Mouse (Mus musculus) midbrain, embryonic 15.5 days (tissue): ENCODE measurements around the gene Ccdc159. TPM values are rescaled to one million over a fixed set of nuclear protein-coding genes. Genes with fewer than 3 reads are reported as not detected.

ENCODE experiments used
- ATAC-seq: fragments of 200-750 bp; cut with Nextera tagmentation; replicated peaks from 2 replicates; pipeline ENCODE4 v1.8.0; 2017; ENCODE audit warnings: moderate TSS enrichment
- H3K27ac ChIP-seq: fragments of 300-500 bp; sonication (generic); 2 replicates; pipeline ENCODE4 v1.5.1; 2015; ENCODE audit warnings: mild to moderate bottlenecking, inconsistent platforms
- H3K27me3 ChIP-seq: fragments of 300-500 bp; sonication (generic); replicated peaks from 2 replicates; pipeline ENCODE4 v1.6.1; 2015; ENCODE audit warnings: inconsistent platforms
- H3K36me3 ChIP-seq: fragments of 300-500 bp; sonication (generic); replicated peaks from 2 replicates; pipeline ENCODE4 v1.6.1; 2015; ENCODE audit warnings: inconsistent platforms
- H3K4me1 ChIP-seq: fragments of 300-500 bp; sonication (generic); 2 replicates; pipeline ENCODE4 v1.6.1; 2015; ENCODE audit warnings: inconsistent platforms
- H3K4me2 ChIP-seq: fragments of 300-500 bp; sonication (generic); 2 replicates; pipeline ENCODE4 v1.6.1; 2015; ENCODE audit warnings: inconsistent platforms, mild to moderate bottlenecking, moderate library complexity
- H3K4me3 ChIP-seq: fragments of 300-500 bp; sonication (generic); 2 replicates; pipeline ENCODE4 v1.5.1; 2015; ENCODE audit warnings: mild to moderate bottlenecking, inconsistent platforms
- H3K9ac ChIP-seq: fragments of 300-500 bp; sonication (generic); 2 replicates; pipeline ENCODE4 v1.6.1; 2015; ENCODE audit warnings: mild to moderate bottlenecking, inconsistent platforms
- H3K9me3 ChIP-seq: fragments of 300-500 bp; sonication (generic); 2 replicates; pipeline ENCODE4 v1.6.1; 2016; ENCODE audit warnings: inconsistent platforms
- WGBS: fragments of 180-500 bp; shearing (Covaris S2); methylation state at CpG from one replicate; pipeline ENCODE4 v1.1.7; 2015; ENCODE audit warnings: mixed read lengths; 5-methylcytosine and 5-hydroxymethylcytosine counted together
- polyA plus RNA-seq: library from polyadenylated mRNA; unstranded; fragments of >200 nt; fragmentation: Nextera tagmentation; extraction: Ambion mirVana; gene quantifications from 2 replicates; pipeline ENCODE4 v1.2.1, GENCODE M21; 2015

The Ccdc159 gene
- polyA plus RNA-seq, 1 experiment from 2014 or later: 14.1 TPM

DNA sequence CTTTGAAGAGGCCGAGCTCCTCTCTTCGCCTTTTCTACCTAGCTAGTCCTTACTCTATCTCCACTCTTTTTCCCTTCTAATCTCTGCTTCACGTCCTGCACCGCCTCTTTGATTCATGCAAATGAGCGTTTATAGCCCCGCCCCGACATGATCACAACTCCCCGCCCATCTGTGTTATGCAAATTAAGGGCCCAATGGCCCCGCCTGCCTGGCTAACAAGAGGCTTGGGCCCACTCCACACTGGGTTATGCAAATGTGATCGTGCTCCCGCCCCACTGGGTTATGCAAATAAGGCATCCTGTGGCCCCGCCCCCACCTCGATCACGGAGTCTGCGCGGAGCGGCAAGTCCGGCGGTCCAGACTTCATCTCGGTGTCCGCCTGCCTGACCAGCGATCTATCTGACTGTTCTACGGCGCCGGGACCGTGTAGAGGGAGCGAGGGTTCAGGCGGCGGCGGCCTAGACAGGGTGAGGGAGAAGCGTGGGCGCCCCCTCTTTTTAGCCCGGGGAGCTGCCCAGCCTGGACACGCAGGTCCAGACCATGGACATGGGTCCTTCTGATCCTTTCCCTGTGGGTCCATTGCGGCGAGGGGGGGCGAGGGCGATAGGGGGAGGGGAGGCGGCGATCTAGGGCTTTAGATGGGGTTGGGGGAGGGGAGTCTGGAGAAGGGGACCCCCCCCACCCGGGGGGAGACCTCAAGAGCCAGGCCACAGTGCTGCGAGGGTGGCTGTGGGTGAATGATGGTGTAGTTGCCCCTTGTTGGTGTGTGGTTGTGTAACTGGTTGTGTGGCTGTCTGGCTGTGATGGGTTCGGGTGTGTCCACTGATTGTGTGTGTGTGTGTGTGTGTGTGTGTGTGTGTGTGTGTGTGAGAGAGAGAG lies 9.7 kb downstream of the Ccdc159 start, which contains the start of gene Plppr2:
Gene Plppr2 (plus strand): TSS at position 342 of the 879 bp plus-strand sequence.
- no peaks in the 10 kb centered on the region for H3K9me3 ChIP-seq
- under 1% methylated on average over 38 of the region's 43 CpGs for WGBS
- peak within 1 kb of the TSS; percentile 93 for H3K4me3 ChIP-seq
- peaks cover 10% of the 10 kb centered on the region; the same call in 1 of the 2 replicates for H3K36me3 ChIP-seq
- peak within 1 kb of the TSS; percentile 65 for H3K4me2 ChIP-seq
- peaks cover 26% of the 10 kb centered on the region for H3K4me1 ChIP-seq
- no peaks in the 10 kb centered on the region for H3K27me3 ChIP-seq
- peak within 1 kb of the TSS; percentile 89 for H3K27ac ChIP-seq
- H3K9ac ChIP-seq: peak within 1 kb of the TSS; percentile 81
- peak; percentile 91 for ATAC-seq

DNA sequence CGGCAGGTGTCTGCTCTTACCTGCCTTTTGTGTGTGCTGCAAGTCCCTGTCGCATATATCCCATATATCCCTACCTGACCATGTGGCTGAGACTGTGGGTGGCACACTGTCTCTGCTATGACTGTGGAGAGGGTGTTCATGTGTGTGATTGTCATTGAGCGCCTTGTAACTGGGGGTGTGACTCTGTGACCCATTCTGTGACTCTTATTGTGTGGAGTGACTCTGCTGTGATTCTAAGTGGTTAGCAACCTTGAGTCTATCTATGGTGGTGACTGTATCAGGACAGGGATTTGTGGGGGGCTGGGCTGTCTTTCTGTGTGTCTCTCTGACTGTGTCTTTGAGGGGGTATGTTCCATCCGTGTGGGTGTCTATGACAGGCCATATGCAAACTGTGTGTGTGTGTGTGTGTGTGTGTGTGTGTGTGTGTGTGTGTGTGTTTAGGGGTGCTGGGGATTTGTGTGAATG lies 10.5 kb downstream of the Ccdc159 start:
- WGBS: 55% methylated on average over 4 of the region's 4 CpGs
- Histone ChIP-seq H3K4me1 (peaks cover 26% of the 10 kb centered on the region), H3K36me3 (peaks cover 10% of the 10 kb centered on the region; the same call in 1 of the 2 replicates), H3K9ac (peak overlapping the region; percentile 81), H3K27me3 (no peaks in the 10 kb centered on the region), H3K4me2 (peak overlapping the region; percentile 65), H3K9me3 (no peaks in the 10 kb centered on the region), H3K4me3 (peak overlapping the region; percentile 93), H3K27ac (peak overlapping the region; percentile 89; the same call in 1 of the 2 replicates)
- ATAC-seq: peak; percentile 33

- WGBS: 80% methylated on average over 4 of the region's 4 CpGs
- ATAC-seq: peak; percentile 1; the same call in 1 of the 2 replicates
- H3K9ac ChIP-seq: peak overlapping the region; percentile 81; the same call in 1 of the 2 replicates
These were observed 11.1 kb downstream of the Ccdc159 start for GRCm38 (mm10) chr9:21938234-21938855.

DNA sequence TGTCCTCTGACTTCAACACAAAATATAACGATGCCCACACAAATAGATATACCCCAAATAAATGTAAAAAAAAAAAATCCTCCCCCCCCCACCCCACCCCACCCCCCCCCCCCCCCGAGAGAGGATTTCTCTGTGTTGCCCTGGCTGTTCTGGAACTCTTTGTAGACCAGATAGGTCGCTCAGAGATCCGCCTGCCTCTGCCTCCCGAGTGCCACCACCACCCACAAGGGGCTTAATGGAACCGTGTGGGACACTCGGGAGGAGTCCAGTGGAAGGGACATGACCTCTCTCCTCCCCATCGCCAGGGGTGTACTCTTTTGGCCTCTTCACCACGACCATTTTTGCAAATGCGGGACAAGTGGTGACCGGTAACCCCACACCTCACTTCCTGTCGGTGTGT lies 15.8 kb downstream of the Ccdc159 start:
- H3K9ac ChIP-seq: no peak overlapping the region
- peaks cover 10% of the 10 kb centered on the region; the same call in 1 of the 2 replicates for H3K36me3 ChIP-seq
- no peaks in the 10 kb centered on the region for H3K9me3 ChIP-seq
- H3K4me3 ChIP-seq: no peak overlapping the region
- no peak for ATAC-seq
- H3K27me3 ChIP-seq: no peaks in the 10 kb centered on the region
- H3K4me2 ChIP-seq: no peak overlapping the region
- peaks cover 14% of the 10 kb centered on the region for H3K4me1 ChIP-seq
- 76% methylated on average over 12 of the region's 12 CpGs for WGBS
- no peak overlapping the region for H3K27ac ChIP-seq

More at GRCm38 (mm10) chr9:21938234-21938855, 11.1 kb downstream of the Ccdc159 start:
- peaks cover 26% of the 10 kb centered on the region for H3K4me1 ChIP-seq
- H3K9me3 ChIP-seq: no peaks in the 10 kb centered on the region
- peak overlapping the region; percentile 89; the same call in 1 of the 2 replicates for H3K27ac ChIP-seq
- peak overlapping the region; percentile 65 for H3K4me2 ChIP-seq
- peak overlapping the region; percentile 93 for H3K4me3 ChIP-seq
- H3K27me3 ChIP-seq: no peaks in the 10 kb centered on the region
- peaks cover 10% of the 10 kb centered on the region; the same call in 1 of the 2 replicates for H3K36me3 ChIP-seq

GRCm38 (mm10) chr9:21943638-21944037 lies 16.4 kb downstream of the Ccdc159 start:
- 0 out of 2 replicates have a peak, but pooled peaks have one; percentile 24 for ATAC-seq
- H3K4me3 ChIP-seq: no peak overlapping the region
- peaks cover 8% of the 10 kb centered on the region for H3K4me1 ChIP-seq
- no peak overlapping the region for H3K9ac ChIP-seq
- no peaks in the 10 kb centered on the region for H3K9me3 ChIP-seq
- H3K4me2 ChIP-seq: no peak overlapping the region
- no peaks in the 10 kb centered on the region for H3K27me3 ChIP-seq
- H3K36me3 ChIP-seq: peaks cover 10% of the 10 kb centered on the region; the same call in 1 of the 2 replicates
- WGBS: 50% methylated on average over 12 of the region's 12 CpGs
- H3K27ac ChIP-seq: no peak overlapping the region

DNA sequence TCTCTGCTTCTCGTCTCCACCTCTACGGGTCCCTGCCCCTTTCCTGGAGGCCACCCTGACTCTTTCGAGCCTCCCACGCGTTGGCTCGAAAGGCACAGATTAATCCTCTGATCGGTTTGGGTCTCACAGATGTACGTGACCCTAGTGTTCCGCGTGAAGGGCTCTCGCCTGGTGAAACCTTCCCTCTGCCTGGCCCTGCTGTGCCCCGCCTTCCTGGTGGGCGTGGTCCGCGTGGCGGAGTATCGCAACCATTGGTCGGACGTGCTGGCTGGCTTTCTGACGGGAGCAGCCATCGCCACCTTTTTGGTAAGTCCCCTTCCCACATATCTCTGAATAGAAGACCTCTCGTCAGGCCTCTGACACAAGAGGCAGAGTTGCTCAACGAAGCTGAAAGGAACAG lies 17.0 kb downstream of the Ccdc159 start:
- Histone ChIP-seq H3K27ac (no peak overlapping the region), H3K9me3 (no peaks in the 10 kb centered on the region), H3K4me2 (no peak overlapping the region), H3K4me3 (no peak overlapping the region), H3K27me3 (no peaks in the 10 kb centered on the region), H3K4me1 (peaks cover 2% of the 10 kb centered on the region), H3K36me3 (peaks cover 10% of the 10 kb centered on the region; the same call in 1 of the 2 replicates), H3K9ac (no peak overlapping the region)
- ATAC-seq: no peak
- 28% methylated on average over 23 of the region's 23 CpGs for WGBS

GRCm38 (mm10) chr9:21947540-21948130 lies 20.4 kb downstream of the Ccdc159 start:
- WGBS: 8% methylated on average over 28 of the region's 28 CpGs
- ATAC-seq: no peak

GRCm38 (mm10) chr9:21948146-21948545 lies 20.9 kb downstream of the Ccdc159 start:
- H3K4me2 ChIP-seq: no peak overlapping the region
- H3K27ac ChIP-seq: no peak overlapping the region
- no peak for ATAC-seq
- H3K27me3 ChIP-seq: no peaks in the 10 kb centered on the region
- WGBS: 59% methylated on average over 8 of the region's 8 CpGs
- H3K4me3 ChIP-seq: no peak overlapping the region
- no peak overlapping the region for H3K9ac ChIP-seq
- no peaks in the 10 kb centered on the region for H3K9me3 ChIP-seq
- H3K36me3 ChIP-seq: no peaks in the 10 kb centered on the region; the same call in 1 of the 2 replicates
- H3K4me1 ChIP-seq: peaks cover 6% of the 10 kb centered on the region

More at GRCm38 (mm10) chr9:21947540-21948130, 20.4 kb downstream of the Ccdc159 start:
- Histone ChIP-seq H3K36me3 (no peaks in the 10 kb centered on the region; the same call in 1 of the 2 replicates), H3K27me3 (no peaks in the 10 kb centered on the region), H3K4me1 (peaks cover under 1% of the 10 kb centered on the region), H3K9me3 (no peaks in the 10 kb centered on the region), H3K27ac (no peak overlapping the region), H3K4me2 (no peak overlapping the region), H3K9ac (no peak overlapping the region), H3K4me3 (no peak overlapping the region)

- Histone ChIP-seq H3K9me3 (no peaks in the 10 kb centered on the region), H3K9ac (no peak overlapping the region), H3K36me3 (no peaks in the 10 kb centered on the region; the same call in 1 of the 2 replicates), H3K4me2 (no peak overlapping the region), H3K27ac (no peak overlapping the region), H3K4me1 (peaks cover 12% of the 10 kb centered on the region), H3K4me3 (no peak overlapping the region), H3K27me3 (no peaks in the 10 kb centered on the region)
- ATAC-seq: no peak
- WGBS: 65% methylated on average over 6 of the region's 6 CpGs
These were observed 21.5 kb downstream of the Ccdc159 start for GRCm38 (mm10) chr9:21948790-21949189.

- Histone ChIP-seq H3K4me1 (peaks cover 27% of the 10 kb centered on the region), H3K27me3 (no peaks in the 10 kb centered on the region), H3K9ac (no peak overlapping the region), H3K4me3 (no peak overlapping the region), H3K36me3 (no peaks in the 10 kb centered on the region; the same call in 1 of the 2 replicates), H3K9me3 (no peaks in the 10 kb centered on the region), H3K27ac (no peak overlapping the region), H3K4me2 (no peak overlapping the region)
- 24% methylated on average over 11 of the region's 11 CpGs for WGBS
- ATAC-seq: no peak
These were observed 23.1 kb downstream of the Ccdc159 start for GRCm38 (mm10) chr9:21950322-21950721.

DNA sequence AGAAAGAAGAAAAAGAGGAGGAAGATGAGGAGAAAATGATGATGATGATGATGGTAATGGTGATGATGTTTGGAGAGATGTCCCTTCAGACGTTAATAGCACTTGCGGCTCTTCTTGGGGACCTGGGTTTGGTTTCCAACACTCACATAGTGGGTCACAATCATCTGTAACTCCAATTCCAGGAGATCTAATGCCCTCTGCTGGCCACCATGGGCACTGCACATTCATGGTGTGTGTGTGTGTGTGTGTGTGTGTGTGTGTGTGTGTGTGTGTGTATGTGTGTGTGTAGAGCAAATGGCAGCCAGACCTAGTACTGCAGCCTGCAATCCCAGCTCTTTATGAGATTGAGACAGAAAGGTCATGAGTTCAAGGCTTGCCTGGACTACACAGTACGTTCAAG lies 24.7 kb downstream of the Ccdc159 start:
- Histone ChIP-seq H3K9ac (no peak overlapping the region), H3K9me3 (no peaks in the 10 kb centered on the region), H3K27me3 (no peaks in the 10 kb centered on the region), H3K4me2 (no peak overlapping the region), H3K4me1 (peaks cover 35% of the 10 kb centered on the region), H3K27ac (no peak overlapping the region), H3K36me3 (no peaks in the 10 kb centered on the region), H3K4me3 (no peak overlapping the region)
- 81% methylated on average over 3 of the region's 3 CpGs for WGBS
- no peak for ATAC-seq

DNA sequence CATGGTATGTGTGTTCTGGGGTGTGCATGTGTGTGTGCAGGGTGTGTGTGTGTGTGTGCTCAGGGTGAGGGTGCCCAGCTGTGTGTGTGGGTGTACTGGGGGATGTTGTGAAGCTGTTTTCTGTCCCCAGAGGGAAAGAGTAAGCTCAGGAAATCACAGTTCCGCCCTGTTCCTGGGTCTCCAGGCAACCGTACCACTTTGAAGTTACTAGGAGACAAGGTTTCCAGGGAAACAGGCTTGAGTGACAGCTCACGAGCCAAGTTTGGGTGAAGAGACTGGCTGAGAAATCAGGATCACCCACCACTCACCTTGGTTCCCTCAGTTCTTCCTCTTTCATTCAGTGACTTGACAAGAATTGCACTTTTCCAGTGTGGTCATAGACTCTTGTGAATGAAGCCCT lies 26.3 kb downstream of the Ccdc159 start:
- Histone ChIP-seq H3K4me3 (no peak overlapping the region), H3K4me2 (peak overlapping the region; percentile 24)

More for the DNA sequence above, 26.3 kb downstream of the Ccdc159 start:
- H3K36me3 ChIP-seq: no peaks in the 10 kb centered on the region
- peak overlapping the region; percentile 76 for H3K27ac ChIP-seq
- no peaks in the 10 kb centered on the region for H3K27me3 ChIP-seq
- 0% methylated on average over 3 of the region's 3 CpGs for WGBS
- peak; percentile 10 for ATAC-seq
- H3K4me1 ChIP-seq: peaks cover 35% of the 10 kb centered on the region
- H3K9ac ChIP-seq: no peak overlapping the region
- H3K9me3 ChIP-seq: no peaks in the 10 kb centered on the region
